Mouse (Mus musculus) heart, adult 2 months (tissue): ENCODE measurements around the gene Dnah3. TPM values are rescaled to one million over a fixed set of nuclear protein-coding genes. Genes with fewer than 3 reads are reported as not detected.

Experiments
- DNase-seq, 2 experiments: peaks; one replicate each; pipeline ENCODE4 v3.0.0; 2021
- H3K27ac ChIP-seq: fragments of 200-600 bp; 2 replicates; pipeline ENCODE4 v1.8.1; 2022
- H3K27me3 ChIP-seq: fragments of 200-500 bp; 2 replicates; pipeline ENCODE4 v1.6.1; 2012; ENCODE audit warnings: mild to moderate bottlenecking, low read length, inconsistent platforms, mixed read lengths; ENCODE audit not compliant: control insufficient read depth, insufficient read depth
- H3K36me3 ChIP-seq: fragments of 200-500 bp; 2 replicates; pipeline ENCODE4 v1.6.1; 2012; ENCODE audit warnings: low read length, inconsistent platforms; ENCODE audit not compliant: control insufficient read depth, insufficient read depth
- H3K4me1 ChIP-seq: fragments of 200-500 bp; 2 replicates; pipeline ENCODE4 v1.6.1; 2011; ENCODE audit warnings: low read length; ENCODE audit not compliant: control insufficient read depth, insufficient read depth
- H3K4me3 ChIP-seq: fragments of 200-600 bp; 2 replicates; pipeline ENCODE4 v1.8.1; 2022
- H3K79me2 ChIP-seq: fragments of 200-500 bp; replicated peaks from 2 replicates; pipeline ENCODE4 v1.6.1; 2012; ENCODE audit warnings: mild to moderate bottlenecking, inconsistent platforms, low read length, moderate library complexity, mixed read lengths; ENCODE audit not compliant: control insufficient read depth, insufficient read depth
- H3K9ac ChIP-seq: fragments of 200-500 bp; 2 replicates; pipeline ENCODE4 v1.6.1; 2012; ENCODE audit warnings: low read depth, mild to moderate bottlenecking, control low read depth, inconsistent platforms, low read length, mixed read lengths
- CTCF ChIP-seq: fragments of 200-600 bp; IDR thresholded peaks from 2 replicates; pipeline ENCODE4 v1.8.1; 2022; ENCODE audit warnings: antibody characterized with exemption, mild to moderate bottlenecking, moderate library complexity
- EP300 ChIP-seq: fragments of 200-500 bp; IDR thresholded peaks from 2 replicates; pipeline ENCODE4 v1.6.1; 2011; ENCODE audit warnings: low read depth, low read length, control low read depth; ENCODE audit not compliant: insufficient read depth
- POLR2A ChIP-seq: fragments of 200-500 bp; IDR thresholded peaks from 2 replicates; pipeline ENCODE4 v1.6.1; 2011; ENCODE audit warnings: mild to moderate bottlenecking, low read depth, low read length, control low read depth; ENCODE audit not compliant: insufficient read depth
- WGBS: fragments of 180-500 bp; shearing (Covaris S2); methylation state at CpG from one replicate; pipeline ENCODE4 v1.1.7; 2018; 5-methylcytosine and 5-hydroxymethylcytosine counted together
- intact Hi-C: fragments of 180-260 bp; cut with DNase I; formaldehyde crosslinking; loops from one replicate; pipeline ENCODE4 v1.15.1; 2025
- polyA plus RNA-seq: library from polyadenylated mRNA; depleted of rRNA; stranded (reverse); fragments of >200 nt; gene quantifications from 2 replicates; pipeline ENCODE4 v1.2.3, GENCODE M21; 2012
- total RNA-seq, 2 experiments: library from RNA; stranded (reverse); gene quantifications; 2 replicates each; pipeline ENCODE4 v1.2.3; 2021

Dnah3 gene
- total and polyA plus RNA-seq, 3 experiments: 0.59 TPM; not detected in 2

- no peak overlapping the region for H3K27ac ChIP-seq
- intact Hi-C loops: no loop called here
- H3K27me3 ChIP-seq: no peaks in the 10 kb centered on the region
- TF ChIP-seq EP300 (no peak), CTCF (no peak), POLR2A (no peak)
- 57% methylated on average over 3 of the region's 3 CpGs for WGBS
- no peak for DNase-seq
- no peak overlapping the region for H3K9ac ChIP-seq
- H3K79me2 ChIP-seq: no peaks in the 10 kb centered on the region
- no peaks in the 10 kb centered on the region for H3K36me3 ChIP-seq
- H3K4me1 ChIP-seq: no peaks in the 10 kb centered on the region
- no peak overlapping the region for H3K4me3 ChIP-seq
Observed at GRCm38 (mm10) chr7:119911727-119912126, 183.4 kb downstream of the Dnah3 start.

- H3K4me1 ChIP-seq: no peaks in the 10 kb centered on the region
- H3K9ac ChIP-seq: no peak overlapping the region
- H3K27me3 ChIP-seq: no peaks in the 10 kb centered on the region
- DNase-seq: no peak
- H3K27ac ChIP-seq: no peak overlapping the region
- TF ChIP-seq EP300: no peak
- no peak for TF ChIP-seq CTCF
- TF ChIP-seq POLR2A: no peak
- 77% methylated on average over 3 of the region's 3 CpGs for WGBS
- H3K36me3 ChIP-seq: no peaks in the 10 kb centered on the region
- H3K79me2 ChIP-seq: no peaks in the 10 kb centered on the region
- intact Hi-C loops: no loop called here
- no peak overlapping the region for H3K4me3 ChIP-seq
Observed at GRCm38 (mm10) chr7:119906523-119907215, 188.4 kb downstream of the Dnah3 start.

GRCm38 (mm10) chr7:119899386-119900057 is 195.6 kb downstream of the Dnah3 start:
- no peak overlapping the region for H3K4me3 ChIP-seq
- WGBS: 36% methylated on average over 3 of the region's 3 CpGs
- intact Hi-C loops: loop anchor here (5.0 kb wide), 1 partner anchor 63 kb away; no protein-coding TSS in a partner anchor

GRCm38 (mm10) chr7:119898247-119898856 is 196.7 kb downstream of the Dnah3 start:
- Histone ChIP-seq H3K36me3 (peaks cover 4% of the 10 kb centered on the region), H3K4me3 (no peak overlapping the region), H3K9ac (no peak overlapping the region), H3K79me2 (no peaks in the 10 kb centered on the region), H3K27ac (0 out of 2 replicates have a peak overlapping the region, but pooled peaks have one; percentile 7), H3K4me1 (0 out of 2 replicates have a peak, but pooled peaks cover 1% of the 10 kb centered on the region), H3K27me3 (no peaks in the 10 kb centered on the region)
- WGBS: 45% methylated on average over 1 of the region's 1 CpGs
- no peak for DNase-seq
- intact Hi-C loops: loop anchor here (5.0 kb wide), 1 partner anchor 64 kb away; no protein-coding TSS in a partner anchor
- TF ChIP-seq POLR2A: no peak
- no peak for TF ChIP-seq CTCF
- TF ChIP-seq EP300: no peak

More at GRCm38 (mm10) chr7:119899386-119900057, 195.6 kb downstream of the Dnah3 start:
- Histone ChIP-seq H3K36me3 (peaks cover 4% of the 10 kb centered on the region), H3K4me1 (0 out of 2 replicates have a peak, but pooled peaks cover 1% of the 10 kb centered on the region), H3K79me2 (no peaks in the 10 kb centered on the region), H3K27ac (no peak overlapping the region), H3K27me3 (no peaks in the 10 kb centered on the region), H3K9ac (no peak overlapping the region)
- no peak for TF ChIP-seq EP300
- no peak for DNase-seq

GRCm38 (mm10) chr7:119897521-119898109 is 197.5 kb downstream of the Dnah3 start:
- no peak for TF ChIP-seq POLR2A
- no peak for TF ChIP-seq EP300
- no peak for TF ChIP-seq CTCF
- Histone ChIP-seq H3K9ac (no peak overlapping the region), H3K4me3 (no peak overlapping the region), H3K27ac (no peak overlapping the region), H3K36me3 (peaks cover 6% of the 10 kb centered on the region), H3K27me3 (no peaks in the 10 kb centered on the region), H3K79me2 (no peaks in the 10 kb centered on the region), H3K4me1 (0 out of 2 replicates have a peak, but pooled peaks cover 1% of the 10 kb centered on the region)
- no peak for DNase-seq
- intact Hi-C loops: loop anchor here (5.0 kb wide), 1 partner anchor 65 kb away; no protein-coding TSS in a partner anchor
- WGBS: 79% methylated on average over 8 of the region's 8 CpGs
